9 mouse cellular contexts compared by ENCODE assay signal in genomic region chr5:28465099-28465406, GRCm38 (mm10). TPM values are rescaled to one million over a fixed set of nuclear protein-coding genes. Genes with fewer than 3 reads are reported as not detected.
DNase-seq lines count a peak whose midpoint lies in the region; ATAC-seq lines count a peak whose summit lies in the region.
"Had no signal": no experiment of that assay in that cellular context is flagged by ENCODE, and none has a peak within 500 bp of the region (broad histone marks: within the 10 kb centered on the region; RNA-seq: fewer than 3 reads in every experiment).

No protein-coding gene starts in this region.

- no peak for ATAC-seq in intestine, embryonic 14.5 days (replicated peaks; ENCODE audit: low FRiP score, low TSS enrichment, low read depth)
- no peak for ATAC-seq in limb, embryonic 12.5 days (ENCODE audit: insufficient number of reproducible peaks, insufficient read depth, low FRiP score, low TSS enrichment, low read depth)
- ATAC-seq in neural tube, embryonic 12.5 days (ENCODE audit: low FRiP score, low read depth): peak; percentile 33; the same call in 1 of the 2 replicates

- peak overlapping the region; percentile 45; the same call in 1 of the 2 replicates for H3K27ac ChIP-seq in embryonic facial prominence, embryonic 10.5 days (replicated peaks)
- H3K27ac ChIP-seq in intestine, embryonic 14.5 days (ENCODE audit: low read depth): peak overlapping the region; percentile 64; the same call in 1 of the 2 replicates
- H3K27ac ChIP-seq in limb, embryonic 12.5 days: no peak overlapping the region
- H3K27ac ChIP-seq in neural tube, embryonic 12.5 days: no peak overlapping the region
- H3K27ac ChIP-seq: liver, embryonic 14.5 days had no signal

- peak overlapping the region; percentile 56 for H3K9ac ChIP-seq in intestine, embryonic 14.5 days (ENCODE audit: low read length)
- 0 out of 2 replicates have a peak overlapping the region, but pooled peaks have one; percentile 12 for H3K9ac ChIP-seq in limb, embryonic 12.5 days (replicated peaks)
- H3K9ac ChIP-seq in neural tube, embryonic 12.5 days: peak overlapping the region; percentile 45; the same call in 1 of the 2 replicates
- H3K9ac ChIP-seq: liver, embryonic 14.5 days had no signal

- peak overlapping the region; percentile 67 for H3K4me3 ChIP-seq in embryonic facial prominence, embryonic 10.5 days
- H3K4me3 ChIP-seq in intestine, embryonic 14.5 days (ENCODE audit: low read depth, low read length): peak overlapping the region; percentile 45
- H3K4me3 ChIP-seq in limb, embryonic 12.5 days (replicated peaks): peak overlapping the region; percentile 54
- H3K4me3 ChIP-seq in neural tube, embryonic 12.5 days: peak overlapping the region; percentile 48

- H3K27me3 ChIP-seq in embryonic facial prominence, embryonic 10.5 days (replicated peaks; ENCODE audit: low read depth, poor library complexity, severe bottlenecking): peaks cover 100% of the 10 kb centered on the region
- peaks cover 92% of the 10 kb centered on the region for H3K27me3 ChIP-seq in intestine, embryonic 14.5 days (replicated peaks; ENCODE audit: control insufficient read depth, insufficient read depth, low read length)
- H3K27me3 ChIP-seq in limb, embryonic 12.5 days: peaks cover 100% of the 10 kb centered on the region
- H3K27me3 ChIP-seq in neural tube, embryonic 12.5 days (replicated peaks): peaks cover 99% of the 10 kb centered on the region

- peaks cover 47% of the 10 kb centered on the region for H3K4me1 ChIP-seq in embryonic facial prominence, embryonic 10.5 days
- H3K4me1 ChIP-seq in intestine, embryonic 14.5 days (replicated peaks; ENCODE audit: control insufficient read depth, insufficient read depth, low read length): peaks cover 4% of the 10 kb centered on the region; the same call in 1 of the 2 replicates
- peaks cover 47% of the 10 kb centered on the region for H3K4me1 ChIP-seq in limb, embryonic 12.5 days (replicated peaks)
- H3K4me1 ChIP-seq in neural tube, embryonic 12.5 days: peaks cover 36% of the 10 kb centered on the region

- no peaks in the 10 kb centered on the region for H3K36me3 ChIP-seq in embryonic facial prominence, embryonic 10.5 days (replicated peaks)
- H3K36me3 ChIP-seq in intestine, embryonic 14.5 days (ENCODE audit: control insufficient read depth, insufficient read depth, low read length): no peaks in the 10 kb centered on the region
- no peaks in the 10 kb centered on the region for H3K36me3 ChIP-seq in limb, embryonic 12.5 days
- no peaks in the 10 kb centered on the region for H3K36me3 ChIP-seq in neural tube, embryonic 12.5 days

- peak; percentile 23 for DNase-seq in kidney, adult 11 months
- no peak for DNase-seq in kidney, adult 9 months
- peak; percentile 70 for DNase-seq in embryonic facial prominence, embryonic 10.5 days (ENCODE audit: low spot score)
- no peak for DNase-seq in intestine, embryonic 14.5 days (ENCODE audit: low spot score)
- DNase-seq in spleen, postnatal 14 days (ENCODE audit: low spot score in 2 of 2): no peak
- DNase-seq in gastrocnemius, postnatal 10 days: no peak

- WGBS in embryonic facial prominence, embryonic 10.5 days: under 1% methylated on average over 29 of the region's 29 CpGs
- under 1% methylated on average over 29 of the region's 29 CpGs for WGBS in intestine, embryonic 14.5 days
- WGBS in limb, embryonic 12.5 days: under 1% methylated on average over 29 of the region's 29 CpGs
- 1% methylated on average over 29 of the region's 29 CpGs for WGBS in neural tube, embryonic 12.5 days

- no peaks in the 10 kb centered on the region for H3K9me3 ChIP-seq in embryonic facial prominence, embryonic 10.5 days
- no peaks in the 10 kb centered on the region for H3K9me3 ChIP-seq in intestine, embryonic 14.5 days (ENCODE audit: control insufficient read depth, low read length)
- H3K9me3 ChIP-seq in limb, embryonic 12.5 days: no peaks in the 10 kb centered on the region
- no peaks in the 10 kb centered on the region for H3K9me3 ChIP-seq in neural tube, embryonic 12.5 days

- peak overlapping the region; percentile 62 for H3K4me2 ChIP-seq in intestine, embryonic 14.5 days (ENCODE audit: low read length)
- peak overlapping the region; percentile 93 for H3K4me2 ChIP-seq in limb, embryonic 12.5 days
- peak overlapping the region; percentile 85 for H3K4me2 ChIP-seq in neural tube, embryonic 12.5 days (replicated peaks)

RNA-seq across cellular contexts. Expression of gene Shh, which starts 2.0 kb away (rescaled TPM):
- 2.1 and 3.0 TPM in 2 replicates for polyA plus RNA-seq in embryonic facial prominence, embryonic 10.5 days (2016; fragmentation: Nextera tagmentation; extraction: Ambion mirVana)
- 7.8 and 8.9 TPM in 2 replicates for polyA plus RNA-seq in intestine, embryonic 14.5 days (2014; fragmentation: Nextera tagmentation; extraction: Ambion mirVana)
- 0.08 and 0.09 TPM in 2 replicates for polyA plus RNA-seq in limb, embryonic 12.5 days (2016; fragmentation: Nextera tagmentation; extraction: Ambion mirVana)
- polyA plus RNA-seq in neural tube, embryonic 12.5 days (2016; fragmentation: Nextera tagmentation; extraction: Ambion mirVana): 3.0 and 3.6 TPM in 2 replicates
- total RNA-seq in gastrocnemius, postnatal 10 days (2021): not detected

Comparison
In these comparisons a context has a peak if more than half of its experiments do, and no peak if none do; other contexts are left out.
1. DNase-seq: peak in kidney, adult 11 months (single experiment) and embryonic facial prominence, embryonic 10.5 days (single experiment); none in kidney, adult 9 months (single experiment), intestine, embryonic 14.5 days (single experiment), spleen, postnatal 14 days (0 of 2) and gastrocnemius, postnatal 10 days (single experiment).
2. H3K27ac ChIP-seq: peak in embryonic facial prominence, embryonic 10.5 days (single experiment) and intestine, embryonic 14.5 days (single experiment); none in limb, embryonic 12.5 days (single experiment) and neural tube, embryonic 12.5 days (single experiment).
3. Peak in every context shown above with its lines, with median percentiles within 50 percentile points of each other: H3K4me3 ChIP-seq, H3K4me2 ChIP-seq and H3K9ac ChIP-seq.